Mouse (Mus musculus): ENCODE data around the gene Kremen2.

The Kremen2 gene

GRCm38 (mm10) chr17:23730441-23730840, 15.2 kb downstream of the Kremen2 start:
- no peak for DNase-seq

- DNase-seq = peak; percentile 83 to 89
Observed at GRCm38 (mm10) chr17:23726758-23727142, 18.9 kb downstream of the Kremen2 start.

GRCm38 (mm10) chr17:23725999-23726757, 19.5 kb downstream of the Kremen2 start, which contains the start of gene Pkmyt1:
Pkmyt1 (plus strand) TSS chr17:23726336.
- DNase-seq = peak; percentile 94 to 96

GRCm38 (mm10) chr17:23725477-23725876, 20.2 kb downstream of the Kremen2 start:
- DNase-seq = no peak

GRCm38 (mm10) chr17:23722376-23723125, 23.1 kb downstream of the Kremen2 start, which contains the start of gene 1520401A03Rik:
1520401A03Rik (minus strand) TSS chr17:23722783.
- DNase-seq = no peak

- no peak for DNase-seq
Observed at GRCm38 (mm10) chr17:23721886-23722285, 23.7 kb downstream of the Kremen2 start.

- DNase-seq = no peak
Observed at GRCm38 (mm10) chr17:23719455-23719854, 26.2 kb downstream of the Kremen2 start.

GRCm38 (mm10) chr17:23717003-23717402, 28.6 kb downstream of the Kremen2 start:
- no peak for DNase-seq

- DNase-seq = peak; percentile 67 to 70
Observed at GRCm38 (mm10) chr17:23706212-23706611, 39.4 kb downstream of the Kremen2 start.

- DNase-seq = no peak
Observed at GRCm38 (mm10) chr17:23705525-23706104, 40.0 kb downstream of the Kremen2 start.

- DNase-seq = no peak
Observed at GRCm38 (mm10) chr17:23704741-23705140, 40.9 kb downstream of the Kremen2 start.

- DNase-seq = no peak
Observed at GRCm38 (mm10) chr17:23703301-23703700, 42.3 kb downstream of the Kremen2 start.

GRCm38 (mm10) chr17:23700079-23700478, 45.6 kb downstream of the Kremen2 start:
- peak; percentile 93 to 95 for DNase-seq

- peak; percentile 55 to 56 for DNase-seq
Observed at GRCm38 (mm10) chr17:23699131-23700077, 46.2 kb downstream of the Kremen2 start.

GRCm38 (mm10) chr17:23695801-23696200, 49.8 kb downstream of the Kremen2 start:
- DNase-seq = no peak

GRCm38 (mm10) chr17:23694491-23694890, 51.1 kb downstream of the Kremen2 start:
- DNase-seq = no peak

Data from lung, adult 18-20 months (tissue).